Comparison of ENCODE assay signal across 8 mouse cellular contexts in the genomic region with DNA sequence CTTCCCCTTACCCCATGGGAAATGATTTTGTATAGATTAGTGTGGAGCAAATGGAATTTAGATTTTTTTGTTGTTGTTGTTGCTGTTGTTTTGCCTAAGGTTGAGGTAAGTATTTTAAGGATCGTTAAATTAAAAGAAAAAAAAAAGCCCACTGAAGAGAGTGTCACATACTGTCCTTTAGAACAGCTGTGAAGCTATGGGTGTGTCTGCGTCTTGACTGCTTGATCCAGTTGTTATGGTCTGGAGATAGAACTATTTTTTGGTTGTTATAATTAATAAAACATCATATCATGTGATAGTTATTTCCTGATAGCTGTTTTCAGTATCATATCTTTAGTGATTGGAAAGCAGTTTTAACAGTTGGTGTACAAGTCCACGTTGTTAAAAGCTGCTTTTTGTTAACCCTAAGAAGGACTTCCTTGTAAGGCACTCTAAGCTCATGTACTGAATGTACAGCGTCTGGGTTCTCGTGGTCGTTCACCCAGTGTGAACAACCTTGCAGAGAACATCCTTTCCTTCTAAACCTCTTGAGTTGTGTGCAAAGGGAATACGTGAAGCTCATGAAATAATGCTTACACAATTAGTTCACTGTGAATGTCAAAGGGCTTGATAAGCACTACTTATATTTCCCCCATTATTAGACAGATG. TPM values are rescaled to one million over a fixed set of nuclear protein-coding genes. Genes with fewer than 3 reads are reported as not detected.
A peak's percentile ranks its signal among the peaks of the same experiment; 100 is the strongest.
DNase-seq lines count a peak whose midpoint lies in the region; ATAC-seq and TF ChIP-seq lines count a peak whose summit lies in the region.

No protein-coding gene starts in this region.

- H3K27me3 ChIP-seq in kidney, embryonic 15.5 days: no peaks in the 10 kb centered on the region
- H3K27me3 ChIP-seq in kidney, adult 2 months (replicated peaks; ENCODE audit: control insufficient read depth, insufficient read depth, low read length): no peaks in the 10 kb centered on the region
- H3K27me3 ChIP-seq in embryonic facial prominence, embryonic 12.5 days: no peaks in the 10 kb centered on the region
- no peaks in the 10 kb centered on the region for H3K27me3 ChIP-seq in intestine, embryonic 15.5 days (replicated peaks)
- no peaks in the 10 kb centered on the region for H3K27me3 ChIP-seq in myocyte (ENCODE audit: control insufficient read depth, insufficient read depth, insufficient read length)

- no peak overlapping the region for H3ac ChIP-seq in myocyte (ENCODE audit: control insufficient read depth, insufficient read length)

- WGBS in kidney, embryonic 15.5 days: 50% methylated on average over 7 of the region's 7 CpGs
- WGBS in kidney, adult 2 months: 37% methylated on average over 7 of the region's 7 CpGs
- WGBS in embryonic facial prominence, embryonic 12.5 days: 71% methylated on average over 7 of the region's 7 CpGs
- WGBS in intestine, embryonic 15.5 days: 56% methylated on average over 7 of the region's 7 CpGs

- peak overlapping the region; percentile 76 for H3K4me2 ChIP-seq in kidney, embryonic 15.5 days
- H3K4me2 ChIP-seq in embryonic facial prominence, embryonic 12.5 days (replicated peaks): peak overlapping the region; percentile 65
- peak overlapping the region; percentile 78 for H3K4me2 ChIP-seq in intestine, embryonic 15.5 days (replicated peaks)
- peak overlapping the region; percentile 88 for H3K4me2 ChIP-seq in myocyte (ENCODE audit: low read depth)

- peaks cover 35% of the 10 kb centered on the region for H3K4me1 ChIP-seq in kidney, embryonic 15.5 days
- peaks cover 17% of the 10 kb centered on the region for H3K4me1 ChIP-seq in kidney, adult 2 months (ENCODE audit: control insufficient read depth, insufficient read depth, low read length)
- peaks cover 25% of the 10 kb centered on the region for H3K4me1 ChIP-seq in embryonic facial prominence, embryonic 12.5 days
- peaks cover 8% of the 10 kb centered on the region; the same call in 1 of the 2 replicates for H3K4me1 ChIP-seq in intestine, embryonic 15.5 days (replicated peaks)

- H3K36me3 ChIP-seq in kidney, embryonic 15.5 days: peaks cover 10% of the 10 kb centered on the region
- peaks cover 6% of the 10 kb centered on the region for H3K36me3 ChIP-seq in kidney, adult 2 months (ENCODE audit: control insufficient read depth, insufficient read depth, low read length)
- peaks cover 8% of the 10 kb centered on the region for H3K36me3 ChIP-seq in embryonic facial prominence, embryonic 12.5 days
- peaks cover 4% of the 10 kb centered on the region; the same call in 1 of the 2 replicates for H3K36me3 ChIP-seq in intestine, embryonic 15.5 days
- no peaks in the 10 kb centered on the region for H3K36me3 ChIP-seq in myocyte (ENCODE audit: control insufficient read depth, insufficient read depth)

- no peak for DNase-seq in kidney, adult 2 months
- DNase-seq in ovary, postnatal 36 days (ENCODE audit: low spot score): no peak
- DNase-seq in kidney, postnatal 4 days: no peak
- no peak for DNase-seq in urinary bladder, postnatal 14 days (ENCODE audit: low spot score)

- no peak for TF ChIP-seq POLR2A in kidney, adult 2 months (IDR thresholded peaks at IDR 0.05; ENCODE audit: low read depth, low read length)
- TF ChIP-seq POLR2A in myocyte (IDR thresholded peaks at IDR 0.05; ENCODE audit: insufficient read length, low read depth): no peak

- H3K9me3 ChIP-seq in kidney, embryonic 15.5 days (replicated peaks): no peaks in the 10 kb centered on the region
- no peaks in the 10 kb centered on the region for H3K9me3 ChIP-seq in embryonic facial prominence, embryonic 12.5 days
- no peaks in the 10 kb centered on the region for H3K9me3 ChIP-seq in intestine, embryonic 15.5 days

- TF ChIP-seq CTCF in kidney, adult 2 months (conservative IDR thresholded peaks at IDR 0.05; ENCODE audit: insufficient read depth, insufficient read length, low read depth, low read length): no peak

- peak overlapping the region; percentile 97 for H3K4me3 ChIP-seq in kidney, embryonic 15.5 days (replicated peaks)
- no peak overlapping the region for H3K4me3 ChIP-seq in kidney, adult 2 months (ENCODE audit: insufficient read depth, low read depth, low read length)
- peak overlapping the region; percentile 98 for H3K4me3 ChIP-seq in embryonic facial prominence, embryonic 12.5 days
- peak overlapping the region; percentile 94; the same call in 1 of the 2 replicates for H3K4me3 ChIP-seq in intestine, embryonic 15.5 days (replicated peaks)
- peak overlapping the region; percentile 41 for H3K4me3 ChIP-seq in myocyte

- peak overlapping the region; percentile 33; the same call in 1 of the 2 replicates for H3K9ac ChIP-seq in kidney, embryonic 15.5 days
- no peak overlapping the region; the same call in 1 of the 2 replicates for H3K9ac ChIP-seq in embryonic facial prominence, embryonic 12.5 days
- H3K9ac ChIP-seq in intestine, embryonic 15.5 days: 0 out of 2 replicates have a peak overlapping the region, but pooled peaks have one; percentile 91

- peaks cover 3% of the 10 kb centered on the region for H3K79me2 ChIP-seq in myocyte (ENCODE audit: control insufficient read depth, insufficient read depth)

- H3K27ac ChIP-seq in kidney, embryonic 15.5 days: no peak overlapping the region
- no peak overlapping the region for H3K27ac ChIP-seq in kidney, adult 2 months (ENCODE audit: insufficient read depth, low read depth, low read length)
- no peak overlapping the region for H3K27ac ChIP-seq in embryonic facial prominence, embryonic 12.5 days
- H3K27ac ChIP-seq in intestine, embryonic 15.5 days: no peak overlapping the region

- no peak for ATAC-seq in kidney, embryonic 15.5 days (replicated peaks; ENCODE audit: low FRiP score)
- no peak for ATAC-seq in embryonic facial prominence, embryonic 12.5 days (ENCODE audit: insufficient number of reproducible peaks, insufficient read depth, low FRiP score, low TSS enrichment)
- ATAC-seq in intestine, embryonic 15.5 days: no peak

TF ChIP-seq in myocyte, 11 proteins besides CTCF, POLR2A, EP300 and RAD21:
- TF ChIP-seq MAX (IDR thresholded peaks at IDR 0.05; ENCODE audit: low read depth) (no peak), USF1 (IDR thresholded peaks at IDR 0.05; ENCODE audit: low read depth) (no peak), CEBPB (IDR thresholded peaks at IDR 0.05; ENCODE audit: insufficient read depth, poor library complexity, severe bottlenecking) (no peak), MYOG (IDR thresholded peaks at IDR 0.05; ENCODE audit: control insufficient read depth in 1 of 3, insufficient read depth in 1 of 3, insufficient read length in 2 of 3, low read depth in 2 of 3) (no peak), SRF (IDR thresholded peaks at IDR 0.05; ENCODE audit: control insufficient read depth, insufficient read length, low read depth) (no peak)

RNA-seq across cellular contexts. Expression of gene Pdcd4, which starts 12.9 kb away (rescaled TPM):
- 122 and 124 TPM in 2 replicates for polyA plus RNA-seq in kidney, embryonic 15.5 days (2015; fragmentation: Nextera tagmentation; extraction: Ambion mirVana)
- polyA plus RNA-seq in kidney, adult 2 months (2012; rRNA removed): 6.4 and 10.3 TPM in 2 replicates
- polyA plus RNA-seq in embryonic facial prominence, embryonic 12.5 days (2016; fragmentation: Nextera tagmentation; extraction: Ambion mirVana): 114 and 129 TPM in 2 replicates
- 65.1 and 73.7 TPM in 2 replicates for polyA plus RNA-seq in intestine, embryonic 15.5 days (2015; fragmentation: Nextera tagmentation; extraction: Ambion mirVana)
- polyA plus RNA-seq in myocyte (2012; fragmentation: generic; extraction: Trizol): 8.4 TPM

RNA-seq across cellular contexts. Expression of gene Shoc2, which starts 39.1 kb away (rescaled TPM):
- polyA plus RNA-seq in kidney, embryonic 15.5 days (2015; fragmentation: Nextera tagmentation; extraction: Ambion mirVana): 50.2 and 51.5 TPM in 2 replicates
- 16.3 and 19.1 TPM in 2 replicates for polyA plus RNA-seq in kidney, adult 2 months (2012; rRNA removed)
- polyA plus RNA-seq in embryonic facial prominence, embryonic 12.5 days (2016; fragmentation: Nextera tagmentation; extraction: Ambion mirVana): 55.2 and 57.0 TPM in 2 replicates
- polyA plus RNA-seq in intestine, embryonic 15.5 days (2015; fragmentation: Nextera tagmentation; extraction: Ambion mirVana): 37.5 and 42.9 TPM in 2 replicates
- 11.4 TPM for polyA plus RNA-seq in myocyte (2012; fragmentation: generic; extraction: Trizol)

RNA-seq across cellular contexts. Expression of gene Bbip1, which starts 39.5 kb away (rescaled TPM):
- polyA plus RNA-seq in kidney, embryonic 15.5 days (2015; fragmentation: Nextera tagmentation; extraction: Ambion mirVana): 72.3 and 81.5 TPM in 2 replicates
- polyA plus RNA-seq in kidney, adult 2 months (2012; rRNA removed): 9.4 and 12.6 TPM in 2 replicates
- 88.3 and 90.6 TPM in 2 replicates for polyA plus RNA-seq in embryonic facial prominence, embryonic 12.5 days (2016; fragmentation: Nextera tagmentation; extraction: Ambion mirVana)
- 73.3 and 79.2 TPM in 2 replicates for polyA plus RNA-seq in intestine, embryonic 15.5 days (2015; fragmentation: Nextera tagmentation; extraction: Ambion mirVana)
- polyA plus RNA-seq in myocyte (2012; fragmentation: generic; extraction: Trizol): 31.0 TPM
